ENCODE assay signal across 27 mouse cellular contexts in the genomic region with DNA sequence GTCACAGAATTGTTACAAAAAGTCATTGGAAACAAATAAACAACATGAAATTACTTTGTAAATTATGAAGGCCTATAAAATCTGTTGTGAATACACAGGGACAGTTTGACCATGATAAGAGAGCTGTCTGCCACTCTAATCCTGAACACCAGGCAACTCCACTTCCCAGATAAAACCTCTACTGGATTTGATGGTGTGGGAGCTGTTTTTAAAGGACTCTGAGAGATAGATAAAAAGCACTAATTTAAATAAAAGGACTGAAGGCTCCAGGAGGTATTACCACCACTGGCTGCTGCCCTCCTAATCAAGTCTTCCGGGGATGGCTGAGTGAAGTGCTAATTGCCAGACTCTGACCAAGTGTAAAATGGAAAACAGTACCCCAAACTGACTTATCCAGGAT.
"Had no signal": no experiment of that assay in that cellular context is flagged by ENCODE, and none has a peak within 500 bp of the region (broad histone marks: within the 10 kb centered on the region; RNA-seq: fewer than 3 reads in every experiment).

No protein-coding gene starts in this region.

- H3K4me1 ChIP-seq: embryonic facial prominence, embryonic 15.5 days; forebrain, embryonic 12.5 days; forebrain, embryonic 15.5 days had no signal

- H3K4me3 ChIP-seq: embryonic facial prominence, embryonic 10.5 days; embryonic facial prominence, embryonic 12.5 days; embryonic facial prominence, embryonic 13.5 days; embryonic facial prominence, embryonic 15.5 days; erythroblast, embryonic 14.5 days; forebrain, embryonic 10.5 days; forebrain, embryonic 12.5 days; forebrain, embryonic 13.5 days; forebrain, embryonic 15.5 days; gastrocnemius, adult 2 months; heart, adult 2 months had no signal

- ATAC-seq: forebrain, embryonic 13.5 days; forebrain, embryonic 14.5 days; forebrain, embryonic 15.5 days; forebrain, embryonic 16.5 days; forebrain, postnatal 0 days had no signal

- H3K27me3 ChIP-seq: embryonic facial prominence, embryonic 12.5 days; embryonic facial prominence, embryonic 13.5 days; embryonic facial prominence, embryonic 15.5 days; forebrain, embryonic 12.5 days; forebrain, embryonic 13.5 days; forebrain, embryonic 15.5 days had no signal

- H3K9me3 ChIP-seq: embryonic facial prominence, embryonic 10.5 days; embryonic facial prominence, embryonic 12.5 days; embryonic facial prominence, embryonic 13.5 days; embryonic facial prominence, embryonic 15.5 days; forebrain, embryonic 10.5 days; forebrain, embryonic 12.5 days; forebrain, embryonic 13.5 days; forebrain, embryonic 15.5 days had no signal

- DNase-seq: cerebellum, adult 2 months; cerebellum, adult 8-10 months; cerebellum, adult 9-10 months; cerebellum, adult 9-11 months; cerebellum, postnatal 10 days; cerebellum, postnatal 14 days; cerebellum, postnatal 25 days; cerebellum, postnatal 36 days; embryo, embryonic 11 days; forebrain, postnatal 0 days; gastrocnemius, adult 2 months; gastrocnemius, postnatal 10 days; gastrocnemius, postnatal 14 days; gastrocnemius, postnatal 25 days; gastrocnemius, postnatal 36 days; heart, adult 2 months had no signal

- H3K4me2 ChIP-seq: embryonic facial prominence, embryonic 12.5 days; embryonic facial prominence, embryonic 13.5 days; embryonic facial prominence, embryonic 15.5 days; forebrain, embryonic 12.5 days; forebrain, embryonic 13.5 days; forebrain, embryonic 15.5 days had no signal

- H3K9ac ChIP-seq: embryonic facial prominence, embryonic 12.5 days; embryonic facial prominence, embryonic 13.5 days; embryonic facial prominence, embryonic 15.5 days; forebrain, embryonic 12.5 days; forebrain, embryonic 13.5 days; forebrain, embryonic 15.5 days; forebrain, postnatal 0 days had no signal

- H3K27ac ChIP-seq: embryonic facial prominence, embryonic 10.5 days; embryonic facial prominence, embryonic 12.5 days; embryonic facial prominence, embryonic 13.5 days; embryonic facial prominence, embryonic 15.5 days; forebrain, embryonic 10.5 days; forebrain, embryonic 12.5 days; forebrain, embryonic 13.5 days; forebrain, embryonic 15.5 days; gastrocnemius, adult 2 months; heart, adult 2 months had no signal

- H3K36me3 ChIP-seq: embryonic facial prominence, embryonic 12.5 days; embryonic facial prominence, embryonic 15.5 days; forebrain, embryonic 12.5 days; forebrain, embryonic 15.5 days had no signal
